Mouse (Mus musculus) liver, embryonic 14.5 days (tissue): Measurements from ENCODE around the gene Zc3h15.
A peak's percentile ranks its signal among the peaks of the same experiment; 100 is the strongest.

Experiments
- CTCF ChIP-seq: IDR thresholded peaks from 2 replicates; pipeline ENCODE4 v1.5.1; 2016; ENCODE audit warnings: antibody characterized with exemption, low read depth, control low read depth
- EP300 ChIP-seq: IDR thresholded peaks from 2 replicates; pipeline ENCODE4 v1.6.1; 2016; ENCODE audit warnings: antibody characterized with exemption, low read depth

DNA sequence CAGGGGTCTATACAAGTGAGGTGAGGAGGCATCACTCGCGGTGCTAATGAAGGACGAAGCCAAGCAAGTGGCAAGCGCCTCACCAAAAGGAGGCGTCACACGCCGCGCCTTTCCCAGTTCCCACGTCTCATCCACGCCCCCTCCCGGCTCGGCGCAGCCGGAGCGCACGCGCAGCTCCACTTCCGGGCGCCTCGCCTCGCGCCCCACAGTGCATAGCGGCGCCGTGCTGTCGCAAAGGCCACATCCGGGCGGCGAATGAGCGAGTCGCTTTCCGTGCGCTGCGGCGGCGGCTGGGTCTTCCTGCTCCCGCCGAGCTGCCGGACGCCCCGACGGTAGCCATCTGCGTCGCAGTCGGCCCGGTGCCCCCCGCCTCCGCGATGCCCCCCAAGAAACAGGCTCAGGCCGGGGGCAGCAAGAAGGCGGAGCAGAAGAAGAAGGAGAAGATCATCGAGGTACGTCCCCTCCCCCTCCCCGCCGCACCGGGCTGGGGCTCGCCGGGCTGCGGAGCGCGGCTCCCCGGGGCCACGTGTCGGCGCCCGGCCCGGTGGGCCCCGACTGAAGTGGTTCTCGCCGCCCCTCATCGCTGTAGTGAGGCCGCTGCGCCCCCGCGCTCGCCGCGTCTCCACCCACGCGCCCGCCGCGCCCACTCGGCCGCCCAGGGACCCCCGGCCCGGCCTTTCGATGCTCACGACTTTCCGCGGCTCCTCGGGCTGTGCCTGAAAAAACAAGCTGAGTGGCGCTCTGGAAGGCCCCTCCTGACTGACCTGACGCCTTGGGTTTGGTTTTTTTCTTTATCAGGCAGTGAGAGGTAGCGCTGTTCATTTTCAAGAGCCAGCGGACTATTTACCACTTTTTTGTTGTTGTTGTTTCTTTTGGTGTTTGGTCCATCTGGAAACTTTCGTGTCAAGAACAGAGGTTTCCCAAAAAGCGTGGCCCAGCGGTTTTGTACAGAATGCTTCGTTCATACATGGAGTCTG is at the start of gene Zc3h15:
- TF ChIP-seq CTCF (peak; percentile 77), EP300 (no peak)
